Mouse (Mus musculus) midbrain, postnatal 0 days (tissue): ENCODE measurements at regions not wholly inside any gene's neighbourhood (a gene's known extent, or its start where the extent isn't known, plus 50 kb on each side); places are given as distances from the start of the nearest gene placed in this dataset.

Source experiments
- ATAC-seq: fragments of 200-750 bp; cut with Nextera tagmentation; 2 replicates; pipeline ENCODE4 v1.8.0; 2017; ENCODE audit warnings: moderate number of reproducible peaks, mild to moderate bottlenecking, moderate TSS enrichment, moderate library complexity; ENCODE audit not compliant: low FRiP score
- DNase-seq: peaks from one replicate; pipeline ENCODE4 v3.0.0-alpha.2; 2015; ENCODE audit warnings: low spot score
- H3K27ac ChIP-seq: fragments of 300-500 bp; sonication (generic); 2 replicates; pipeline ENCODE4 v1.5.1; 2014; ENCODE audit warnings: low read depth, mild to moderate bottlenecking, low read length, mixed read lengths
- H3K27me3 ChIP-seq: fragments of 300-500 bp; sonication (generic); 2 replicates; pipeline ENCODE4 v1.6.1; 2014; ENCODE audit warnings: low read length, control low read depth, mixed read lengths; ENCODE audit not compliant: insufficient read depth
- H3K36me3 ChIP-seq: fragments of 300-500 bp; sonication (generic); 2 replicates; pipeline ENCODE4 v1.6.1; 2014; ENCODE audit warnings: low read length, control low read depth, mixed read lengths; ENCODE audit not compliant: insufficient read depth
- H3K4me1 ChIP-seq: fragments of 300-500 bp; sonication (generic); 2 replicates; pipeline ENCODE4 v1.6.1; 2014; ENCODE audit warnings: mild to moderate bottlenecking, control low read depth, antibody characterized with exemption, low read length, mixed read lengths; ENCODE audit not compliant: insufficient read depth
- H3K4me2 ChIP-seq: fragments of 300-500 bp; sonication (generic); 2 replicates; pipeline ENCODE4 v1.6.1; 2014; ENCODE audit warnings: low read depth, mild to moderate bottlenecking, low read length, mixed read lengths; ENCODE audit not compliant: poor library complexity, severe bottlenecking
- H3K4me3 ChIP-seq: fragments of 300-500 bp; sonication (generic); 2 replicates; pipeline ENCODE4 v1.5.1; 2014; ENCODE audit warnings: low read depth, mild to moderate bottlenecking, low read length, moderate library complexity
- H3K9ac ChIP-seq: fragments of 300-500 bp; sonication (generic); replicated peaks from 2 replicates; pipeline ENCODE4 v1.6.1; 2014; ENCODE audit warnings: mild to moderate bottlenecking, low read length, moderate library complexity, mixed read lengths; ENCODE audit not compliant: poor library complexity, severe bottlenecking
- H3K9me3 ChIP-seq: fragments of 300-500 bp; sonication (generic); 2 replicates; pipeline ENCODE4 v1.6.1; 2016; ENCODE audit warnings: low read length, control low read depth
- CTCF ChIP-seq: IDR thresholded peaks from 2 replicates; pipeline ENCODE4 v1.5.1; 2016; ENCODE audit warnings: antibody characterized with exemption, mild to moderate bottlenecking
- WGBS: fragments of 180-500 bp; shearing (Covaris S2); extraction: QIAGEN DNeasy Blood & Tissue Kit; methylation state at CpG from one replicate; pipeline ENCODE4 v1.1.7; 2014; 5-methylcytosine and 5-hydroxymethylcytosine counted together

DNA sequence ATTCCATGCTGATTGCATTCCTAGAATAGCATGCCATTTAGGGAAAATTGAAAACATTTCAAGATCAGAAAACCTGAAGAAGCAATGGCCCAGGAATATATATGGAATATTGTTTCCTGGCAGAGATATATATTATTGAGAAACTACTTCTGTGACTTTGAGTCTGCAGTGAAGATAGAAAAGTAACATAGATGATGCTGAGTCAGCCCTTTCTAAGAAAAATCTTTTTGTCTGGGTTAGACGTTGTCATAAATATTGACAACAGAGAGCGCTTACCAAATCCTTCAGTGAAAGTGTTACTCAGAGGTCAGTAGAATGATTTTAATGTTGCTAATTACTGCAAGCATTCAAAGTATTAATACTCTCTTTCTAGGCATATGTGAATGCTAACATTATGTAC, 1749.1 kb upstream of the Nudt12 start:
- no peaks in the 10 kb centered on the region for H3K27me3 ChIP-seq
- H3K4me1 ChIP-seq = no peaks in the 10 kb centered on the region
- ATAC-seq (no peak), DNase-seq (no peak)
- no peak overlapping the region for H3K4me3 ChIP-seq
- H3K27ac ChIP-seq = no peak overlapping the region
- WGBS = 82% methylated on average over 2 of the region's 2 CpGs
- H3K4me2 ChIP-seq = no peak overlapping the region
- H3K9me3 ChIP-seq = no peaks in the 10 kb centered on the region
- no peaks in the 10 kb centered on the region for H3K36me3 ChIP-seq
- no peak for TF ChIP-seq CTCF
- no peak overlapping the region for H3K9ac ChIP-seq

DNA sequence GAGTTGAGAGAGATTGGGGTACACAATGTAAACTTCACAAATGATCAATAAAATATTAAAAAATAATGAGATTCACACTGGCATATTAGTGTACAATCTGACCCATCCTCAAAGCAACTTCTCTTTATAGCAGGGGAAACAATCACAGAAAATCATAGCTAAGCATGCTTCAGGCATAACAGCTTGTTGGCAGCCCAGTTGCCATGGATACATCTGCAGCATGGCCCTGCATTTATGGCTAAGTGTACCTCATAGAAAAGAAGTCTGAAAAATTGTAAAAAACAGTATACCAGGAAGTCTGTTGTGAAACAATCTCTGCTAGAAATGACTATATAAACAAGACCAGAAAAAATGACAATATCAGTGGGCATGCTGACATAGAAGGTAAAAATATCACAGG, 1747.9 kb upstream of the Nudt12 start:
- Histone ChIP-seq H3K9ac (no peak overlapping the region), H3K27ac (no peak overlapping the region), H3K27me3 (no peaks in the 10 kb centered on the region), H3K4me1 (no peaks in the 10 kb centered on the region), H3K4me3 (no peak overlapping the region), H3K4me2 (no peak overlapping the region), H3K9me3 (no peaks in the 10 kb centered on the region), H3K36me3 (no peaks in the 10 kb centered on the region)
- TF ChIP-seq CTCF = no peak
- peak; percentile 9 for DNase-seq
- no peak; the same call in 1 of the 2 replicates for ATAC-seq

DNA sequence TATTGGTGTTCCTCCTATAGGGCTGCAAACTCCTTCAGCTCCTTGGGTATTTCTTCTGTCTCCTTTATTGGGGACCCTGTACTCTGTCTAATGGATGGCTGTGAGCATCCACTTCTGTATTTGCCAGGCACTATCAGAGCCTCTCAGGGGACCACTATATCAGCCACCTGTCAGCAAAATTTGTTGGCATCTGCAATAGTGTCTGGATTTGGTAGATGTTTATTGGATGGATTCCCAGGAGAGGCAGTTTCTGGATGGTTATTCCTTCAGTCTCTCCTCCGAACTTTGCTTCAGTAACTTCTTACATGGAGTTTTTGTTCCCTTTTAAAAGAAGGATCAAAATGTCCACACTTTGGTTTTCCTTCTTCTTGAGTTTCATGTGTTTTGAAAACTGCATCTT, 1729.7 kb upstream of the Nudt12 start:
- H3K4me2 ChIP-seq = no peak overlapping the region
- no peak for ATAC-seq
- WGBS = 97% methylated on average over 1 of the region's 1 CpGs
- no peaks in the 10 kb centered on the region for H3K27me3 ChIP-seq
- no peak overlapping the region for H3K27ac ChIP-seq
- no peak for TF ChIP-seq CTCF
- H3K4me1 ChIP-seq = no peaks in the 10 kb centered on the region
- H3K36me3 ChIP-seq = no peaks in the 10 kb centered on the region
- no peak for DNase-seq
- no peak overlapping the region for H3K9ac ChIP-seq
- no peak overlapping the region for H3K4me3 ChIP-seq
- no peaks in the 10 kb centered on the region for H3K9me3 ChIP-seq

DNA sequence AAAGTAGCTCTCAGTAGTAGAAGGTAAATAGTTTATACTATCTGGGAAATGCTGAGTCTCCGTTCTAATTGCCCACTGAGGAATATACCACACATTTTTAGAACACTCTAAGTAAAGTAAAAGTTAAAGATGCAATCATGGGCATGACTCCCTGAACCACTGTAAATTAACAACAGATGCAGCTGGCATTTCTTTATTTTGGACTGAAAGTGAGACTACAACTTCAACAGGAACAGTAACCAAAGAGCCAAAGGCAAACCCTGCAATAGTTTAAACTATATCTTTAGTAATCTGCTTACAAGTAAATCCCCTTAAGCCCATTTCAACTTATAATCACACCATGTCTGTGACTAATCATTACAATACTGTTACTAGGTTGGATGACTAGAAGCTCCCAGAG, 1725.0 kb upstream of the Nudt12 start:
- H3K9ac ChIP-seq = no peak overlapping the region
- no peaks in the 10 kb centered on the region for H3K4me1 ChIP-seq
- 63% methylated on average over 1 of the region's 1 CpGs for WGBS
- no peak for TF ChIP-seq CTCF
- no peak overlapping the region for H3K4me3 ChIP-seq
- no peaks in the 10 kb centered on the region for H3K36me3 ChIP-seq
- H3K4me2 ChIP-seq = no peak overlapping the region
- H3K9me3 ChIP-seq = no peaks in the 10 kb centered on the region
- DNase-seq (no peak), ATAC-seq (no peak)
- no peak overlapping the region for H3K27ac ChIP-seq
- H3K27me3 ChIP-seq = peaks cover 10% of the 10 kb centered on the region; the same call in 1 of the 2 replicates

DNA sequence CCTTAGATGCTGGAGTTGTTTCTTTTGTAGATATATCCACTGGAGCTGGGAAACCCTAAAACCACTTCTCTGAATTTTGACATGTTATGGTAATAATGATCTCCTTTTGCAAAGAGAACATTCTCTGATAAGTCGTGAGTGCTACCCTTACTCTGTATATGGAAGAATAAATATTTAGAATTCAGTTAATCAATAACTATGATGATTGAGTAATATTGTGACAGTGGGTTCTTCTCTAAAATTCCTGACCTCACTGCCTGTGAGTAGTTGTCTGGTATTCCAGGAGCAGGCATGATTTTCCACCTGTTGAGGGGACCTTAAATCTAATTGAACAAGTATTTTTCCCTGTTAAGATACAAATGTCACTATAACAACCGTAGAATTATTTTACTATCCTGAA, 1707.0 kb upstream of the Nudt12 start:
- 93% methylated on average over 2 of the region's 2 CpGs for WGBS
- no peak for DNase-seq
- H3K4me1 ChIP-seq = no peaks in the 10 kb centered on the region
- no peak for TF ChIP-seq CTCF
- H3K27me3 ChIP-seq = no peaks in the 10 kb centered on the region
- no peak overlapping the region for H3K4me2 ChIP-seq
- no peak overlapping the region for H3K27ac ChIP-seq
- H3K4me3 ChIP-seq = no peak overlapping the region
- H3K9ac ChIP-seq = no peak overlapping the region
- no peak for ATAC-seq
- no peaks in the 10 kb centered on the region for H3K36me3 ChIP-seq
- no peaks in the 10 kb centered on the region for H3K9me3 ChIP-seq

DNA sequence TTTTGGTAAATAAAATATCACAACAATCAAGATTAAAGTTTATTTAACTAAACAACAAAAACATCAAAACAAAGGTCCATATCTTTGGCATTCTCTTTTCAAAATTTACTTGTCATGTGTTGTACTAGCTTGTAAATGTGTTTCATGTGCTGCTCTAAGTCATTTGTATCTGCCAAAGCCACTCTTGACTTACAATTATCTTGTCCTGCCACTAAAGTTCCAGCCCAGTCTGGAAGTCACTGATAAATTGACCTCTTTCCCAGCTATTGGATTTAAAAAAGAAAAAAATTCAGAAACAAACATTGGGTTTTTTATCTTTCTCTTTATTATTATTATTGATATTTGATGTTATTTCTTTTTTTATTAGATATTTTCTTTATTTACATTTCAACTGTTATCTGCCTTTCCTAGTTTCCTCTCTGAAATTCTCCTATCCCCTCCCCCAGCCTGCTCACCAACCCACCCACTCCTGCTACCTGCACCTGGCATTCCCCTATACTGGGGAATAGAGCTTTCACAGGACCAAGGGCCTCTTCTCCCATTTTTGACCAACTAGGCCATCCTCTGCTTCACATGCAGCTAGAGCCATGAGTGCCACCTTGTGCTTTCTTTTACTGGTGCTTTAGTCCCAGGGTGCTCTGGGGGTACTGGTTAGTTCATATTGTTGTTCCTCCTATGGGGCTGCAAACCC, 1704.9 kb upstream of the Nudt12 start:
- DNase-seq (no peak), ATAC-seq (no peak)
- Histone ChIP-seq H3K36me3 (no peaks in the 10 kb centered on the region), H3K4me3 (no peak overlapping the region), H3K9ac (no peak overlapping the region), H3K27ac (no peak overlapping the region), H3K4me1 (no peaks in the 10 kb centered on the region), H3K4me2 (no peak overlapping the region), H3K9me3 (no peaks in the 10 kb centered on the region), H3K27me3 (no peaks in the 10 kb centered on the region)
- TF ChIP-seq CTCF = no peak
